Mouse (Mus musculus) heart, postnatal 0 days (tissue): Measurements from ENCODE around the gene Vmn2r20. TPM values are rescaled to one million over a fixed set of nuclear protein-coding genes. Genes with fewer than 3 reads are reported as not detected.

ENCODE experiments used
- ATAC-seq: fragments of 200-750 bp; cut with Nextera tagmentation; 2 replicates; pipeline ENCODE4 v1.8.0; 2017; ENCODE audit warnings: low read depth, moderate number of reproducible peaks, moderate library complexity; ENCODE audit not compliant: insufficient read depth
- DNase-seq: peaks from one replicate; pipeline ENCODE4 v3.0.0-alpha.2; 2016; ENCODE audit warnings: low spot score
- H3K27ac ChIP-seq: fragments of 300-500 bp; sonication (generic); 2 replicates; pipeline ENCODE4 v1.5.1; 2014; ENCODE audit warnings: low read depth, mild to moderate bottlenecking
- H3K27me3 ChIP-seq: fragments of 300-500 bp; sonication (generic); 2 replicates; pipeline ENCODE4 v1.6.1; 2014; ENCODE audit warnings: low read length, mixed read lengths; ENCODE audit not compliant: control insufficient read depth, insufficient read depth
- H3K36me3 ChIP-seq: fragments of 300-500 bp; sonication (generic); replicated peaks from 2 replicates; pipeline ENCODE4 v1.6.1; 2014; ENCODE audit warnings: low read length, mixed read lengths; ENCODE audit not compliant: control insufficient read depth, insufficient read depth
- H3K4me1 ChIP-seq: fragments of 300-500 bp; sonication (generic); 2 replicates; pipeline ENCODE4 v1.6.1; 2014; ENCODE audit warnings: antibody characterized with exemption; ENCODE audit not compliant: control insufficient read depth, insufficient read depth
- H3K4me2 ChIP-seq: fragments of 300-500 bp; sonication (generic); 2 replicates; pipeline ENCODE4 v1.6.1; 2014; ENCODE audit warnings: low read depth, mild to moderate bottlenecking, low read length, moderate library complexity
- H3K4me3 ChIP-seq: fragments of 300-500 bp; sonication (generic); 2 replicates; pipeline ENCODE4 v1.5.1; 2014; ENCODE audit warnings: low read depth, low read length
- H3K9ac ChIP-seq: fragments of 300-500 bp; sonication (generic); replicated peaks from 2 replicates; pipeline ENCODE4 v1.6.1; 2014; ENCODE audit warnings: low read depth, low read length, mixed read lengths
- H3K9me3 ChIP-seq: fragments of 300-500 bp; sonication (generic); replicated peaks from 2 replicates; pipeline ENCODE4 v1.6.1; 2016; ENCODE audit warnings: low read length; ENCODE audit not compliant: control insufficient read depth
- CTCF ChIP-seq: IDR thresholded peaks from 2 replicates; pipeline ENCODE4 v1.5.1; 2016; ENCODE audit warnings: antibody characterized with exemption, control low read depth, low read depth
- EP300 ChIP-seq: IDR thresholded peaks from 2 replicates; pipeline ENCODE4 v1.6.1; 2016; ENCODE audit warnings: antibody characterized with exemption, low read depth
- WGBS: fragments of 180-500 bp; shearing (Covaris S2); extraction: QIAGEN DNeasy Blood & Tissue Kit; methylation state at CpG from one replicate; pipeline ENCODE4 v1.1.7; 2014; 5-methylcytosine and 5-hydroxymethylcytosine counted together
- polyA plus RNA-seq: library from polyadenylated mRNA; unstranded; fragments of >200 nt; fragmentation: Nextera tagmentation; extraction: Ambion mirVana; gene quantifications from 2 replicates; pipeline ENCODE4 v1.2.1, GENCODE M21; 2015
- total RNA-seq: library from RNA; depleted of rRNA; stranded (reverse); fragments of >200 nt; gene quantifications from 2 replicates; pipeline ENCODE4 v1.2.3, GENCODE M21; 2014; ENCODE audit warnings: low replicate concordance; rRNA removed

Gene Vmn2r20
- total and polyA plus RNA-seq, 2 experiments from 2014 or later, result not detected

- no peak for TF ChIP-seq CTCF
- TF ChIP-seq EP300, result no peak
- H3K36me3 ChIP-seq, result no peaks in the 10 kb centered on the region
- no peak overlapping the region for H3K27ac ChIP-seq
- no peak overlapping the region for H3K4me2 ChIP-seq
- no peaks in the 10 kb centered on the region for H3K9me3 ChIP-seq
- DNase-seq, result no peak
- 35% methylated on average over 2 of the region's 2 CpGs for WGBS
- no peaks in the 10 kb centered on the region for H3K4me1 ChIP-seq
- H3K9ac ChIP-seq, result no peak overlapping the region
- H3K4me3 ChIP-seq, result no peak overlapping the region
- H3K27me3 ChIP-seq, result no peaks in the 10 kb centered on the region
- ATAC-seq, result no peak
Measured at GRCm38 (mm10) chr6:123332503-123332902, 85.4 kb downstream of the Vmn2r20 start.

Other genes starting within 250 kb of the Vmn2r20 start
- gene Clec4b2, start 245.2 kb downstream of the Vmn2r20 start, total RNA-seq, result not detected in 2 replicates
- gene Clec4b2, start 245.2 kb downstream of the Vmn2r20 start, polyA plus RNA-seq, result not detected in 2 replicates
- 4.8 TPM in 1 of 2 replicates, not detected in the other for gene Clec4n, start 188.3 kb downstream of the Vmn2r20 start, total RNA-seq
- 3.4 and 3.5 TPM in 2 replicates for gene Clec4n, start 188.3 kb downstream of the Vmn2r20 start, polyA plus RNA-seq
- gene Clec4d, start 156.0 kb downstream of the Vmn2r20 start, total RNA-seq, result 0.46 TPM in 1 of 2 replicates, not detected in the other
- gene Clec4d, start 156.0 kb downstream of the Vmn2r20 start, polyA plus RNA-seq, result 0.19 and 0.32 TPM in 2 replicates
- gene Clec4e, start 128.2 kb downstream of the Vmn2r20 start, total RNA-seq, result 0.08 and 0.15 TPM in 2 replicates
- 0.04 and 0.29 TPM in 2 replicates for gene Clec4e, start 128.2 kb downstream of the Vmn2r20 start, polyA plus RNA-seq
- gene Vmn2r19, start 109.8 kb downstream of the Vmn2r20 start, total RNA-seq, result not detected in 2 replicates
- gene Vmn2r19, start 109.8 kb downstream of the Vmn2r20 start, polyA plus RNA-seq, result not detected in 2 replicates
- gene Vmn2r21, start 115.3 kb upstream of the Vmn2r20 start, total RNA-seq, result not detected in 2 replicates
- not detected in 2 replicates for gene Vmn2r21, start 115.3 kb upstream of the Vmn2r20 start, polyA plus RNA-seq
- not detected in 2 replicates for gene Vmn2r22, start 232.6 kb upstream of the Vmn2r20 start, total RNA-seq
- not detected in 2 replicates for gene Vmn2r22, start 232.6 kb upstream of the Vmn2r20 start, polyA plus RNA-seq